Mouse (Mus musculus) olfactory bulb, adult 2 months (tissue): ENCODE results near the gene Banf1.

Experiments used
- CTCF ChIP-seq: fragments of 200-500 bp; IDR thresholded peaks from 2 replicates; pipeline ENCODE4 v1.5.1; 2012; ENCODE audit warnings: low read depth, mild to moderate bottlenecking, low read length, moderate library complexity; ENCODE audit not compliant: insufficient read depth
- POLR2A ChIP-seq: fragments of 200-500 bp; IDR thresholded peaks from 2 replicates; pipeline ENCODE4 v1.6.1; 2012; ENCODE audit warnings: mild to moderate bottlenecking, low read depth, low read length, moderate library complexity; ENCODE audit not compliant: insufficient read depth

DNA sequence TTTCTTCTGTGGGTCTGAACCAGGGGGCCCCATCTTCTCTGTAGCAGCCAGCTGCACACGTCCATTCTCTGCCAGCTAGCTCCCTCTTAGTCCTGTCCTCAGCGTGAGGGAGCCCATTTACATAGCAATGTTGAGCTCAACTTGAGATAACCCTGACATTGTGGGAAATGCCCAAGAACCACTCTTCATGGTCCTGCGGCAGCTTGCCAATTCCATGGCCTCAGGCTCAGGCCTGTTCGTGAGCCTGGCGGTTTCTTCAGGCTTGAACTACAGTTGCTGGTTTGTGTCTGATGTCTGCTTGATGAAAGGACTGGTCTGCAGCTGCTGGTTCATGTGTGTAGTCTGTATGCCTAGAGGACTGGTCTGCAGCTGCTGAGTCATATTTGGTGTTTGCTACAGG is 32.2 kb downstream of the Banf1 start:
- TF ChIP-seq CTCF = no peak
- no peak for TF ChIP-seq POLR2A
